Mouse (Mus musculus) forebrain, embryonic 12.5 days (tissue): ENCODE measurements around the gene Grm1. TPM values are rescaled to one million over a fixed set of nuclear protein-coding genes. Genes with fewer than 3 reads are reported as not detected.
"Not testable (repeated sequence)": the region's sequence is repeated elsewhere in the genome, so short reads cannot be mapped to it uniquely, and the experiment has no call there.

Source experiments
- ATAC-seq: fragments of 200-750 bp; cut with Nextera tagmentation; 2 replicates; pipeline ENCODE4 v1.8.0; 2017; ENCODE audit warnings: moderate TSS enrichment; ENCODE audit not compliant: low FRiP score
- H3K27ac ChIP-seq: fragments of 300-500 bp; sonication (generic); 2 replicates; pipeline ENCODE4 v1.5.1; 2016; ENCODE audit warnings: mild to moderate bottlenecking
- H3K27me3 ChIP-seq: fragments of 300-500 bp; sonication (generic); 2 replicates; pipeline ENCODE4 v1.6.1; 2016; ENCODE audit warnings: mild to moderate bottlenecking
- H3K36me3 ChIP-seq: fragments of 300-500 bp; sonication (generic); replicated peaks from 2 replicates; pipeline ENCODE4 v1.6.1; 2016; ENCODE audit warnings: mild to moderate bottlenecking
- H3K4me1 ChIP-seq: fragments of 300-500 bp; sonication (generic); 2 replicates; pipeline ENCODE4 v1.6.1; 2016
- H3K4me2 ChIP-seq: fragments of 300-500 bp; sonication (generic); 2 replicates; pipeline ENCODE4 v1.6.1; 2016; ENCODE audit warnings: mild to moderate bottlenecking, moderate library complexity
- H3K4me3 ChIP-seq: fragments of 300-500 bp; sonication (generic); replicated peaks from 2 replicates; pipeline ENCODE4 v1.5.1; 2016; ENCODE audit warnings: mild to moderate bottlenecking
- H3K9ac ChIP-seq: fragments of 300-500 bp; sonication (generic); 2 replicates; pipeline ENCODE4 v1.6.1; 2016; ENCODE audit warnings: mild to moderate bottlenecking
- H3K9me3 ChIP-seq: fragments of 300-500 bp; sonication (generic); 2 replicates; pipeline ENCODE4 v1.6.1; 2016
- WGBS: fragments of 180-500 bp; shearing (Covaris S2); methylation state at CpG from one replicate; pipeline ENCODE4 v1.1.7; 2016; 5-methylcytosine and 5-hydroxymethylcytosine counted together
- polyA plus RNA-seq: library from polyadenylated mRNA; unstranded; fragments of >200 nt; fragmentation: Nextera tagmentation; extraction: Ambion mirVana; gene quantifications from 2 replicates; pipeline ENCODE4 v1.2.1, GENCODE M21; 2016

Grm1 gene
- polyA plus RNA-seq = 2.4 TPM in 2 replicates

GRCm38 (mm10) chr10:11081611-11082398, at the start of gene Grm1:
Gene Grm1, minus strand, starts transcription at chr10:11082356.
- peak; percentile 59 for ATAC-seq
- Histone ChIP-seq H3K4me2 (peak within 1 kb of the TSS; percentile 56), H3K27ac (no peak within 1 kb of the TSS), H3K36me3 (no peaks in the 10 kb centered on the region), H3K9me3 (no peaks in the 10 kb centered on the region), H3K4me1 (peaks cover 16% of the 10 kb centered on the region), H3K4me3 (peak within 1 kb of the TSS; percentile 31), H3K9ac (0 out of 2 replicates have a peak within 1 kb of the TSS, but pooled peaks have one; percentile 21), H3K27me3 (peaks cover 43% of the 10 kb centered on the region)
- WGBS = 1% methylated on average over 32 of the region's 32 CpGs

GRCm38 (mm10) chr10:11121781-11122180, 39.6 kb upstream of the Grm1 start:
- no peaks in the 10 kb centered on the region for H3K27me3 ChIP-seq
- no peak overlapping the region for H3K4me2 ChIP-seq
- 95% methylated on average over 2 of the region's 2 CpGs for WGBS
- H3K9me3 ChIP-seq = no peaks in the 10 kb centered on the region
- no peak overlapping the region for H3K4me3 ChIP-seq
- ATAC-seq = no peak
- no peaks in the 10 kb centered on the region for H3K36me3 ChIP-seq
- H3K4me1 ChIP-seq = no peaks in the 10 kb centered on the region
- no peak overlapping the region for H3K9ac ChIP-seq
- H3K27ac ChIP-seq = no peak overlapping the region

GRCm38 (mm10) chr10:11098475-11099044, 16.4 kb upstream of the Grm1 start:
- H3K36me3 ChIP-seq = no peaks in the 10 kb centered on the region
- H3K9ac ChIP-seq = no peak overlapping the region
- 91% methylated on average over 4 of the region's 4 CpGs for WGBS
- no peak for ATAC-seq
- no peak overlapping the region for H3K4me3 ChIP-seq
- no peak overlapping the region for H3K4me2 ChIP-seq
- no peaks in the 10 kb centered on the region for H3K27me3 ChIP-seq
- H3K4me1 ChIP-seq = no peaks in the 10 kb centered on the region
- no peak overlapping the region for H3K27ac ChIP-seq
- no peaks in the 10 kb centered on the region for H3K9me3 ChIP-seq

GRCm38 (mm10) chr10:11086348-11086747, 4.2 kb upstream of the Grm1 start:
- no peaks in the 10 kb centered on the region for H3K9me3 ChIP-seq
- WGBS = 95% methylated on average over 3 of the region's 3 CpGs
- peaks cover 4% of the 10 kb centered on the region for H3K4me1 ChIP-seq
- ATAC-seq = no peak
- H3K27me3 ChIP-seq = peaks cover 16% of the 10 kb centered on the region
- H3K36me3 ChIP-seq = no peaks in the 10 kb centered on the region
- no peak overlapping the region for H3K4me2 ChIP-seq
- H3K4me3 ChIP-seq = no peak overlapping the region
- H3K9ac ChIP-seq = no peak overlapping the region
- H3K27ac ChIP-seq = no peak overlapping the region

- H3K27me3 ChIP-seq = peaks cover 43% of the 10 kb centered on the region
- no peaks in the 10 kb centered on the region for H3K36me3 ChIP-seq
- 6% methylated on average over 25 of the region's 25 CpGs for WGBS
- peak overlapping the region; percentile 32 for H3K4me3 ChIP-seq
- 0 out of 2 replicates have a peak overlapping the region, but pooled peaks have one; percentile 21 for H3K9ac ChIP-seq
- ATAC-seq = peak; percentile 34; the same call in 1 of the 2 replicates
- H3K9me3 ChIP-seq = no peaks in the 10 kb centered on the region
- peaks cover 16% of the 10 kb centered on the region for H3K4me1 ChIP-seq
- no peak overlapping the region for H3K27ac ChIP-seq
- peak overlapping the region; percentile 56 for H3K4me2 ChIP-seq
Measured at GRCm38 (mm10) chr10:11080725-11081610, 1.2 kb downstream of the Grm1 start.

GRCm38 (mm10) chr10:11080013-11080724, 2.0 kb downstream of the Grm1 start:
- no peak overlapping the region for H3K27ac ChIP-seq
- 0 out of 2 replicates have a peak, but pooled peaks have one; percentile 42 for ATAC-seq

GRCm38 (mm10) chr10:11079506-11079905, 2.6 kb downstream of the Grm1 start:
- Histone ChIP-seq H3K4me2 (no peak overlapping the region), H3K27me3 (peaks cover 43% of the 10 kb centered on the region), H3K9ac (no peak overlapping the region), H3K9me3 (no peaks in the 10 kb centered on the region), H3K36me3 (no peaks in the 10 kb centered on the region), H3K4me3 (no peak overlapping the region), H3K4me1 (peaks cover 16% of the 10 kb centered on the region), H3K27ac (no peak overlapping the region)
- ATAC-seq = no peak
- WGBS = 76% methylated on average over 8 of the region's 8 CpGs

More at GRCm38 (mm10) chr10:11080013-11080724, 2.0 kb downstream of the Grm1 start:
- H3K36me3 ChIP-seq = no peaks in the 10 kb centered on the region
- no peak overlapping the region for H3K9ac ChIP-seq
- H3K9me3 ChIP-seq = no peaks in the 10 kb centered on the region
- WGBS = 6% methylated on average over 33 of the region's 33 CpGs
- H3K27me3 ChIP-seq = peaks cover 43% of the 10 kb centered on the region
- H3K4me1 ChIP-seq = peaks cover 16% of the 10 kb centered on the region
- H3K4me2 ChIP-seq = peak overlapping the region; percentile 56
- H3K4me3 ChIP-seq = peak overlapping the region; percentile 32

GRCm38 (mm10) chr10:11065136-11065535, 17.0 kb downstream of the Grm1 start:
- no peak for ATAC-seq
- H3K9ac ChIP-seq = no peak overlapping the region

GRCm38 (mm10) chr10:11061318-11062071, 20.7 kb downstream of the Grm1 start:
- no peak overlapping the region for H3K4me3 ChIP-seq
- H3K4me1 ChIP-seq = no peaks in the 10 kb centered on the region
- ATAC-seq = no peak
- H3K36me3 ChIP-seq = no peaks in the 10 kb centered on the region
- no peak overlapping the region for H3K4me2 ChIP-seq
- no peak overlapping the region for H3K27ac ChIP-seq
- H3K9ac ChIP-seq = no peak overlapping the region
- H3K27me3 ChIP-seq = no peaks in the 10 kb centered on the region
- 78% methylated on average over 10 of the region's 10 CpGs for WGBS
- no peaks in the 10 kb centered on the region for H3K9me3 ChIP-seq

More at GRCm38 (mm10) chr10:11065136-11065535, 17.0 kb downstream of the Grm1 start:
- H3K27me3 ChIP-seq = no peaks in the 10 kb centered on the region
- no peaks in the 10 kb centered on the region for H3K36me3 ChIP-seq
- no peak overlapping the region for H3K27ac ChIP-seq
- WGBS = 71% methylated on average over 2 of the region's 2 CpGs
- H3K4me3 ChIP-seq = no peak overlapping the region
- H3K4me1 ChIP-seq = no peaks in the 10 kb centered on the region
- H3K4me2 ChIP-seq = no peak overlapping the region
- no peaks in the 10 kb centered on the region for H3K9me3 ChIP-seq

- WGBS = 84% methylated on average over 7 of the region's 7 CpGs
- no peaks in the 10 kb centered on the region for H3K4me1 ChIP-seq
- H3K9me3 ChIP-seq = no peaks in the 10 kb centered on the region
- no peak overlapping the region for H3K4me3 ChIP-seq
- H3K27me3 ChIP-seq = no peaks in the 10 kb centered on the region
- H3K36me3 ChIP-seq = no peaks in the 10 kb centered on the region
- H3K9ac ChIP-seq = no peak overlapping the region
- H3K4me2 ChIP-seq = no peak overlapping the region
- no peak overlapping the region for H3K27ac ChIP-seq
- no peak for ATAC-seq
Measured at GRCm38 (mm10) chr10:11049361-11049760, 32.8 kb downstream of the Grm1 start.

GRCm38 (mm10) chr10:11045421-11045820, 36.7 kb downstream of the Grm1 start:
- H3K27me3 ChIP-seq, H3K4me2 ChIP-seq, H3K4me3 ChIP-seq, H3K36me3 ChIP-seq, H3K27ac ChIP-seq, H3K9me3 ChIP-seq, H3K9ac ChIP-seq, ATAC-seq, H3K4me1 ChIP-seq: not testable (repeated sequence)
- 57% methylated on average over 13 of the region's 13 CpGs for WGBS
